Mouse (Mus musculus) MN1 (cell line): ENCODE data around the gene Iqcg.

Source experiments
- DNase-seq: peaks from one replicate; pipeline ENCODE4 v3.0.0-alpha.2; 2016; ENCODE audit warnings: low spot score

The Iqcg gene

DNA sequence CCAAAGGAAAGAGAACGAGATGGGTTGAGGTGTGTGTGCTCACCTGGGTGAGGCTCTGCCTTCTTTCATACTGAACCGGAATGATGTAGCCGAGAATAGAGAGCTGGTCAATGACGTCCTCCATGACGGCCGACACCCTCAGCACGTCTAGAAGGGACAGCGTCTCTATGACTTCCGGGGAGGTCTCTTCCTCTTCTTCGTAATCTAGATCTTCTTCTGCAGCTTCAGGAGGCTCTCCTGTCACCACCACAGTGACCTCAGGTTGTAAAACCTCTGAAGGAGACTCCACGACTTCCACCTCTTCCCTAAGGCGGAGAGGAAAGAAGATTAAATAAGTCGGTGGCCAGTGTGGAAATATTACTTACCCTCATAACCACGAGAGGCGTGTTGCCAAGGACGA lies 6.2 kb downstream of the Iqcg start:
- DNase-seq: no peak

DNA sequence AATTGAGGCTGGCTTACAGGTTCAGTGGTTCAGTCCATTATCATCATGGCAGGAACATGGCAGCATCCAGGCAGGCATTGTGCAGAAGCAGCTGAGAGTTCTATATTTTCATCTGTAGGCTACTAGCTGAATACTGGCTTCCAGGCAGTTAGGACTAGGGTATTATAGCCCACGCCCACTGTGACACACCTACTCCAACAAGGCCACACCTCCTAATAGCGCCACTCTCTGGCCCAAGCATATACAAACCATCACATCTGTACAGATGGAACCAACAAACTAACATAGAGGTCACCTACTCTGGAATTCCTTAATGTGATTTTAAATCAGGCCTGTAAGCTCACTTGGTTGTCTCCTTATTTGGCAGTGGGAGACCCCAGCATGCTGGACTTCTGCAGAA lies 7.3 kb downstream of the Iqcg start:
- DNase-seq: no peak

GRCm38 (mm10) chr16:33048004-33048403 lies 8.0 kb downstream of the Iqcg start:
- DNase-seq: no peak

DNA sequence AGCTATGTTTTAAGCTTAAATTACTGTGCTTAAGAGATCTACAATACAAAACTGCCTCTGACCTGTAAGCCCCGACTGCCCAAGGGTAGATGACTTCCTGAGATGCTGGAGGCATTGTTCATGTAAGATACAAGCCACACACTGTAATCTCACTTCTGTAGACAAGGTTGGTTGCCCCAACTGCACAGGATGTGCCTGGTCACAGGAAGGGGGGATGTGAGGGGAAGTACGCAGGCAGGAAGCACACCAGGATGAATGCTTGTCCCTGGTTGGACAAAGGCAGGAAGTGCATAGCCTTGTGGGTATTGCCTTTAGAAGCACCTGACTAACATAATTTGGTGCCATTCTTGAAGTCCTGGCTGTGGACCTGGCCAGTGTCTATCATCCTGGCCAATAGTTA lies 12.8 kb downstream of the Iqcg start:
- no peak for DNase-seq

GRCm38 (mm10) chr16:33042682-33043081 lies 13.3 kb downstream of the Iqcg start:
- no peak for DNase-seq

DNA sequence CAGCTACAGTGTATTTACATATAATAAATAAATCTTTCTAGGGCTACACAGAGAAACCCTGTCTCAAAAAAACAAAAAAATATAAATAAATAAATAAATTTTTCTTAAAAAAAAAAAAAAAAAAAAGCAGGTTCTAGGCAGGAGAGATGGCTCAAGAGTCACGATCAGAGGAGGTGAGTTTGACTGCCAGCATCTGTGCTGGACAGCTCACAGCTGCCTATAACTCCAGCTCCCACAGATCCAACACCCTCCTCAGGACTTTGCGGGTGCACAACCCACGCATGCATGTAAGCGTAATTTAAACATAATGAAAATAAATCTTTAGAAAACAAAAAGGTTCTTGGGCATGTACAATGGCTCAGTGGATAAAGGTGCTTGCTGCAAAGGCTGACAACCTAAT lies 20.0 kb downstream of the Iqcg start:
- no peak for DNase-seq

- no peak for DNase-seq
Observed at GRCm38 (mm10) chr16:33026357-33026756, 29.7 kb downstream of the Iqcg start.

GRCm38 (mm10) chr16:33024456-33025104 lies 31.4 kb downstream of the Iqcg start:
- peak; percentile 78 for DNase-seq

DNA sequence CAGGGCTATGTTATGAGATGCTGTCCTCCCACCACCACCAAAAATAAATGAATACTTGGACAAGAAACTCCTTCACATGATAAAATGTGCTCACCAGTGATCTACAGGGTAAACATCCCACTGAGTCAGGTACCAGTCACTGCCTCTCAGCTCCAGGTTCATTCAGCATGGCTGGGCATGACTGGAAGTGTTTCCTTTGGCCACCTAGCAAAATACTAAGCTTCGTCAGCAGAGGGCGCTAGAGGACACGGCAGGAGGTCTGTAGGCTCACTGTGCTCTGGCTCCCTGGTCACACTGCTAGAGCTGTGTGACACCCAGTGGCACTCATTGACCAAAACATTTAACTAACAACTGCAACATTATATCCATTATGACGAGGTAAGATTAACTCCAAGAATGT lies 32.3 kb downstream of the Iqcg start:
- DNase-seq: peak; percentile 82

GRCm38 (mm10) chr16:33021381-33021780 lies 34.6 kb downstream of the Iqcg start:
- no peak for DNase-seq

DNA sequence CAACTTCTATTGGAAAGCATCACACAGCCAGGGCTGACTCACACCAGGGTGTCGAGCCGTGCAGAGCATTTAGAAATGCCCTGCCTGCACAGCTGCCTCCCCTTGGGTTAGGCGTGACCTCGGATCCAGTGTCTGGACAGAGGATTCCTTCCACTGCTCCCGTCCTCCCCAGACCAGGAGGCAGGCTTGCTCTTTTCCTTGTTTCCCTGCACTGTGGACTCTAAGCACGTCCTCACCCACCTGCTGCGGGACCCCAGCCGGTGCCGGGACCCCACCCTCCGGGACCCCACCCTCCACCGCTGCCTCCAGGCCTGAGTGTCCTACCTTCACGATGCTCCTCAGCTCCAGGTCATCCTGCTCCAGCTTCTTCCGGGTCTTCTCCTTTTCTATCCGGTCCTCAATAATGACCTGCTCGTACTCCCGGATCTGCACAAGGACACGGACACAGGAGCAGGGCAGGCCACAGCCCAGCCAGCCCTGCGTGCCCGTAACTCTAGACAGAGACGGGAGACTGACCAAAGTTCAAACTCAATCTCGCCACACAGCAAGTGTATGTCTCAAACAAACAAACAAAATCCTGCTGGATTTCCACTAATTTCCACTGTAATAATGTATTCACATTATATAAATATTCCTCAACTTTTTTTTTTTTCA lies 36.8 kb downstream of the Iqcg start:
- no peak for DNase-seq

GRCm38 (mm10) chr16:33017677-33018349 lies 38.2 kb downstream of the Iqcg start:
- no peak for DNase-seq

DNA sequence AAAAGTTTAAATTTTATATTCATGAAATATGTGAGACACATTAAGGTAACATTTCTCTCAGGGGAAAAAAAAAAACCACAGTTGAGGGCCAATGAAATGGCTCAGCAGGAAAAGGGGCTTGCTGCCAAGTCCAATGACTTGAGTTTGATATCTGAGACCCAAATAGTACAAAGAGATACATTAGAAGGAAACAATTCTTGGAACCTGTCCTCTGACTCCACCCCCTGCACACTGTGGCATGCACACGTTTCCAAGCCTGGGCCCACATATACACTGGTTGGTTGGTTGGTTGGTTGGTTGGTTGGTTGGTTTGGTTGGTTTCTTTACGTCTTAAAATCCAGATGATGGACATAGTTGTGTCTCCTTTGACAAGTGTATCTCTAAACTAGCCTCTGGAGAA lies 40.0 kb downstream of the Iqcg start:
- DNase-seq: no peak

- DNase-seq: no peak
Observed at GRCm38 (mm10) chr16:33015396-33015907, 40.6 kb downstream of the Iqcg start.

- no peak for DNase-seq
Observed at GRCm38 (mm10) chr16:33014921-33015320, 41.1 kb downstream of the Iqcg start.

DNA sequence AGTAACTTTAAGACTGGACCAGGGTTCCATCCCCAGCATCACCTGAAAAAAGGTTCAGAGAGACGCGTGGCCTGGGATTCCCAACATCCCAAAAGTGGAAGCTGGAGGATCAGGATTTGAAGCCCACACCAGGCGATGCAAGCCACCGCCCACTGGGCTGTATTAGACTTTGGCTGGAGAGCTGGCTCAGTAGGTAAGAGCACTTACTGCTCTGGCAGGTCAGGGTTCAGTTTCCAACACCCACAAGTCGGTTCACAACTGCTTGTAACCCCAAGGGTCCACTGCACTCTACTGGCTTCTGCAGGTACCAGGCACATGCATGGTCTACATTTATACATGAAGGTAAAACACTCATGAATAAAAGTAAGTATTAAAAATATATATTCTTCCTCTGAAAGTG lies 42.2 kb downstream of the Iqcg start:
- DNase-seq: no peak

DNA sequence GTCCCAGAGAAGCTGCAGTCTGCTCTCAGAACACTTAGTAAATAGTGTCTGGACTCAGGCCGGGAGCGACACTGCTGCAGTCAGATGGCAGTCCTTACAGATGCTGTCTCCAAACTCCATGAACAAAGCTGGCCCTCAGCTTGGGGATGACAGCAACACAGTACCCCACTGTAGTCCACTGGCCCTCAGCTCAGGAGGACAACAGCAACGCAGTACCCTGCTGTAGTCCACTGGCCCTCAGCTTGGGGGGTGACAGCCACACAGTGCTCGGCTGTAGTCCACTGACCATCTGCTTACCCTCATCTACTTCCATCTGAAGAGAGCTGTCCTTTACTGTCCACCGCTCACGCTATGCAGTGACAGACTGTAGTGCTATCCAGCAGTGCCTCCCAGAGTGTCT lies 45.9 kb downstream of the Iqcg start:
- DNase-seq: no peak

- DNase-seq: no peak
Observed at GRCm38 (mm10) chr16:33007436-33007835, 48.6 kb downstream of the Iqcg start.

DNA sequence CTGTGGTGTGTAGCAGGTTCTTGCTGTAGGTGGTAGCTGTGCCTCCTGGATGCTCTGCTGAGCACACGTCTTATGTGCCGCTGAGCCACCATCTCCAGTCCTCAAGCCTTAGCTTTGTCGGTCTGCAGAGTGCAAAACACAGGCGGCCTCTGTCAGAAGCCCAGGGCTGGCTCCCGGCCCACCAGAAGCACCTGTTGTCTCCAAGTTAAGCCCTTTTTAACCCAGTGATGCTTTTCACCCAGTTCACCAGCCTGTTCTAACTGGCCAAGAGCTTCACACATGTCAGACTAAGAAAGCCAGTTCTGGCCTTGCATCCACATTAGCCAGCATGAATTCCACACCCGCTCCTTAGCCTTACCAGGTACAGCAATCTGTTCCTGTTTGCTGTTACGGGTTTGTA lies 49.1 kb downstream of the Iqcg start:
- DNase-seq: no peak

- peak; percentile 71 for DNase-seq
Observed at GRCm38 (mm10) chr16:33005216-33005615, 50.8 kb downstream of the Iqcg start.

GRCm38 (mm10) chr16:32992158-32992557 lies 63.9 kb downstream of the Iqcg start:
- no peak for DNase-seq

- no peak for DNase-seq
Observed at GRCm38 (mm10) chr16:32984631-32985030, 71.4 kb downstream of the Iqcg start.

- DNase-seq: no peak
Observed at GRCm38 (mm10) chr16:32981405-32981804, 74.6 kb downstream of the Iqcg start.
